Mouse (Mus musculus) intestine, embryonic 14.5 days (tissue): ENCODE results near the gene Kng1. TPM values are rescaled to one million over a fixed set of nuclear protein-coding genes. Genes with fewer than 3 reads are reported as not detected.
"Not testable (repeated sequence)": the region's sequence is repeated elsewhere in the genome, so short reads cannot be mapped to it uniquely, and the experiment has no call there.

Source experiments
- ATAC-seq: fragments of 200-750 bp; cut with Nextera tagmentation; replicated peaks from 2 replicates; pipeline ENCODE4 v1.8.0; 2017; ENCODE audit warnings: low read depth, moderate number of reproducible peaks, moderate TSS enrichment, moderate library complexity; ENCODE audit not compliant: low FRiP score, low TSS enrichment
- DNase-seq: peaks from one replicate; pipeline ENCODE4 v3.0.0-alpha.2; 2018; ENCODE audit warnings: low spot score
- H3K27ac ChIP-seq: fragments of 300-500 bp; sonication (generic); 2 replicates; pipeline ENCODE4 v1.5.1; 2014; ENCODE audit warnings: low read depth, mild to moderate bottlenecking, control low read depth
- H3K27me3 ChIP-seq: fragments of 300-500 bp; sonication (generic); replicated peaks from 2 replicates; pipeline ENCODE4 v1.6.1; 2014; ENCODE audit warnings: low read length, control low read depth; ENCODE audit not compliant: control insufficient read depth, insufficient read depth
- H3K36me3 ChIP-seq: fragments of 300-500 bp; sonication (generic); 2 replicates; pipeline ENCODE4 v1.6.1; 2014; ENCODE audit warnings: low read length, control low read depth; ENCODE audit not compliant: control insufficient read depth, insufficient read depth
- H3K4me1 ChIP-seq: fragments of 300-500 bp; sonication (generic); replicated peaks from 2 replicates; pipeline ENCODE4 v1.6.1; 2014; ENCODE audit warnings: low read length, control low read depth, mixed read lengths; ENCODE audit not compliant: control insufficient read depth, insufficient read depth
- H3K4me2 ChIP-seq: fragments of 300-500 bp; sonication (generic); 2 replicates; pipeline ENCODE4 v1.6.1; 2014; ENCODE audit warnings: low read length
- H3K4me3 ChIP-seq: fragments of 300-500 bp; sonication (generic); 2 replicates; pipeline ENCODE4 v1.5.1; 2014; ENCODE audit warnings: low read depth, low read length, control low read depth, mixed read lengths
- H3K9ac ChIP-seq: fragments of 300-500 bp; sonication (generic); 2 replicates; pipeline ENCODE4 v1.6.1; 2014; ENCODE audit warnings: mild to moderate bottlenecking, low read length
- H3K9me3 ChIP-seq: fragments of 300-500 bp; sonication (generic); 2 replicates; pipeline ENCODE4 v1.6.1; 2016; ENCODE audit warnings: low read length, control low read depth; ENCODE audit not compliant: control insufficient read depth
- WGBS: fragments of 180-500 bp; shearing (Covaris S2); extraction: QIAGEN DNeasy Blood & Tissue Kit; methylation state at CpG from one replicate; pipeline ENCODE4 v1.1.7; 2014; 5-methylcytosine and 5-hydroxymethylcytosine counted together
- polyA plus RNA-seq: library from polyadenylated mRNA; unstranded; fragments of >200 nt; fragmentation: Nextera tagmentation; extraction: Ambion mirVana; gene quantifications from 2 replicates; pipeline ENCODE4 v1.2.1, GENCODE M21; 2014

Kng1 gene
- polyA plus RNA-seq: not detected in 2 replicates

DNA sequence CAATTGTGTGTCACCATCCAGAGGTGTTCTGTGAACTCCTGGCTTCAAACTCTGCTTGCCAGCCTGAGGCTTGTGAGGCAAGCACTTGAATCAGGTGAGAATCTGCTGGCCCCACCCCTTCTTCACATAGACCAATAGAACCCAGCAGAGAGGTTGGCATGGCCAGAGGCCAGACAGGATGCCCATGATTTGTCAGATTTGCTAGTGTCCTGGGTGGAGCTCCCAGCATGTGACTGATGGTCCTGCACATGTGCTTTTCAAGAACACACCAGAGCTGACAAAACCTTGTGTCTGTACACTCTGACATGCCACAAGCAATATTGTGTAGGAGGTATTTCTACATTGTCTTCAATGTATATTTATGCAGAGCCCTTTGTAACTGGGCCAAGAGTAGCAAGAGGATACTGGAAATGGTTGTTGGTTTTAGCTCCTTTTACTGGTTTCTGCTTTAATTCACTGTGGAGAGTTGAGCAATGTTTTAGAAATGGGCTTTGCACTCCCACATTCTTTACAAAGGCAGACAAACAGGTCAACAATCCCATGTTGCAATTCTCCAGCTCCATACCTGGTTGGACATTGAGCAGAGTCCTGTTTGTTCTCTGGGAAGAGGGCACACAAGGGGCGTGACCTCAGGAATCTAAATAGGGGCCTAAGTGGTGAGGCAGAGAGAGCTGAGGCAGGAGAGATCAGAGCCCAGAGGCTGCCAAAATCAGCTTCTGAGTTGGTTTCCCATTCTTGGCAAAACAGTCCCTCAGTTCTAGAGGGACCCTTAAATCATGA lies at the start of gene Kng1:
Kng1 (plus strand) TSS at position 198 of the 780 bp plus-strand sequence.
- H3K4me1 ChIP-seq, H3K27me3 ChIP-seq, H3K4me2 ChIP-seq, H3K27ac ChIP-seq, H3K4me3 ChIP-seq, H3K9ac ChIP-seq, H3K9me3 ChIP-seq, H3K36me3 ChIP-seq, ATAC-seq: not testable (repeated sequence)
- 78% methylated on average over 1 of the region's 1 CpGs for WGBS
- peak; percentile 4 for DNase-seq

DNA sequence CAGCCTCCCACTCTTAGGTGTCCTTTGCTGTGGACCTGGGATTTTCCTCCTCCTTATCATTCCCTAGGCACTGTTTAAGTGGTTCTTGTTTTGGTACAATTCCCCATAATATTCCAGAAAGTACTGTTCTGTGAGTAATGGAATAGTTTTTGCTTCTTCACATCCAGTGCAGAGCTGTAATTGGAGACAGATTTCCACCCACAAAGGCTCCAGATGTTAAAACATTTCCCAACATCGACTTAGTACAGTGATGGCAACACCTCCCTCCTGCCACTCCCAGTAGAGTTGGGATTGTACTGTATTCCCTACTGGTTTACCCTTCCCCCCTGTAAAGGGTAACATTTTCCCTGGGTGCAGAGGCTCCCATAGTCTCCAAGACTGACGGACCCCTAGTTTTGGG lies 43.9 kb upstream of the Kng1 start:
- not testable (repeated sequence) for H3K4me2 ChIP-seq, H3K27ac ChIP-seq, DNase-seq, H3K36me3 ChIP-seq, H3K9me3 ChIP-seq, H3K4me1 ChIP-seq, ATAC-seq, H3K27me3 ChIP-seq, H3K9ac ChIP-seq, H3K4me3 ChIP-seq
- WGBS: 66% methylated on average over 2 of the region's 2 CpGs

DNA sequence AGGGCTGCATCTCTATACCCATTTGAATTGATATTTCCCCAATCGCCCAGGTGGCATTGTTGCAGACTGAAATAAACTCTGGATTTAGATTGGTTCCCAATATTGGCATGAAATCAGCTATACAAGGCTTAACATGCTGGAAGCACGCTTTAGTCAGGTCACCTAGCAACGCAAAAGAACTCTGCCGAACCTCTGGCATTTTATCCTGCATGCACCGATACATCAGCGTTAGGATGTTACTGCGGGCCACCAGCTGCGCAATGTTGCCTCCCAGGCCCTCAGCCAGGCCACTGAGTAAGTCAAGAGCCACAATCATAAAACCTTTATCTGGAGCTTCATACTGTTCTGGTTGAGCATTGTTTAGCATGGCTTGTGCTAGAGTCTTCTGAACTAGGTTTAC lies 43.0 kb upstream of the Kng1 start:
- H3K27ac ChIP-seq, H3K9ac ChIP-seq, H3K4me1 ChIP-seq, ATAC-seq, H3K27me3 ChIP-seq, H3K9me3 ChIP-seq, DNase-seq, H3K36me3 ChIP-seq, H3K4me2 ChIP-seq, H3K4me3 ChIP-seq: not testable (repeated sequence)
- WGBS: 88% methylated on average over 8 of the region's 8 CpGs

DNA sequence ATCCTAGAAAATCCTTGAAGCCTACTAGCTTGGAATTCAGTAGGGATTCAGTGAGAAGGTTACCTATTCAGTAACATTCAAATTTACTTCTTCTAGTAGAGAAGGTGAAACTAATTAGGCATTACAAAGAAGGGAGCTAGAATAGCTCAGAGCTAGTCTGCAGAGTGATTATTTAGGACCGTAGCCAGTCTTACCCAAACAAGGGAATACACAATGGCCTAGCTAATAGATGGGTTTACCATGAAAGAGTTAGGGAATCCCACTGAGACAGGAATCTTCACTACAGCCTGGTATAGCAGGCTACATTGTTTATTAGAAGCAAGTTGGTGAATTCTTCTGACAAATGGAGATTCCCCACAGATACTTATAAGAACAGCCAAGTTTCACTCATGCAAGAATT lies 37.1 kb upstream of the Kng1 start:
- not testable (repeated sequence) for ATAC-seq, H3K9ac ChIP-seq, H3K9me3 ChIP-seq, H3K27me3 ChIP-seq, DNase-seq, H3K36me3 ChIP-seq, H3K4me2 ChIP-seq, H3K27ac ChIP-seq, H3K4me1 ChIP-seq, H3K4me3 ChIP-seq
- WGBS: 45% methylated on average over 1 of the region's 1 CpGs

DNA sequence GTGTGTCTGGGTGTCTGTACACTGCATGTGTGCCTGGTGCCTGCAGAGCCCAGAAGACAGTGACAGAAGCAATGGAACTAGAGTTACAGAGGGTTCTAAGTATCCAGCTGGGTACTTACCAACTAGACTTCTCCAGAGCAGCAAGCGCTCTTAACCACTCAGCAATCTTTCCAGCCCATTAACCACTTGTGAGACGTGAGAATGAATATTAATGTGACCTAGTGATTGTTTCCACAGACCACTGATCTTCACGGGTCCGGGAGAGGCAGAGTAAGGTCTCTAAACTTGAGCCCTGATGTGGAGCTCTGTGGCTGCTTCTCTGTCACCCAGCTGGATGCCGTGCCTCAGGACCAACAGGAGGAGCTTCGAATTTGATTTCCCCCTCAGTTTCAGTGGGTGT lies 32.6 kb upstream of the Kng1 start:
- ATAC-seq: no peak
- Histone ChIP-seq H3K9ac (no peak overlapping the region), H3K4me3 (no peak overlapping the region), H3K9me3 (no peaks in the 10 kb centered on the region), H3K27ac (no peak overlapping the region), H3K36me3 (no peaks in the 10 kb centered on the region), H3K27me3 (no peaks in the 10 kb centered on the region), H3K4me1 (no peaks in the 10 kb centered on the region), H3K4me2 (no peak overlapping the region)
- WGBS: 75% methylated on average over 6 of the region's 6 CpGs
- DNase-seq: no peak

DNA sequence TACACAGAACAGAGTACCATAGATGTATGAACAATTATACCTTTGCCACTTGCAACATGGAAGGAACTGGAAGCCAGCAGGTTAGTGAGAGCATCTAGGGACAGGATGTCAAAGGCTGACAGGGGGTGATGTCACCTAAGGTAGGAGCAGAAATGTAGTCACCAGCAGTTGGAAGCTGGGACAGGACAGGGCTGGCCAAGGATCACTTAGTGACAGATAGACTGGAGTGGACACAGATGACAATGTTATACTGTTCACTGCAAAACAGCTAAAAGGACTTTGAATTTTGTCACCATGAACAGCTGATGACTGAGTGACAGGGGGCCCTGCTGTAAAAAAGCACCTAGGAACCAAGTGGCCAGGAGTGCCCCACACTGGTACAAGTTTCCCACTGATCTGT lies 31.1 kb upstream of the Kng1 start:
- ATAC-seq (no peak), DNase-seq (no peak)
- Histone ChIP-seq H3K27ac (no peak overlapping the region), H3K4me1 (no peaks in the 10 kb centered on the region), H3K9ac (no peak overlapping the region), H3K9me3 (no peaks in the 10 kb centered on the region), H3K4me3 (no peak overlapping the region), H3K4me2 (no peak overlapping the region), H3K27me3 (no peaks in the 10 kb centered on the region), H3K36me3 (no peaks in the 10 kb centered on the region)

DNA sequence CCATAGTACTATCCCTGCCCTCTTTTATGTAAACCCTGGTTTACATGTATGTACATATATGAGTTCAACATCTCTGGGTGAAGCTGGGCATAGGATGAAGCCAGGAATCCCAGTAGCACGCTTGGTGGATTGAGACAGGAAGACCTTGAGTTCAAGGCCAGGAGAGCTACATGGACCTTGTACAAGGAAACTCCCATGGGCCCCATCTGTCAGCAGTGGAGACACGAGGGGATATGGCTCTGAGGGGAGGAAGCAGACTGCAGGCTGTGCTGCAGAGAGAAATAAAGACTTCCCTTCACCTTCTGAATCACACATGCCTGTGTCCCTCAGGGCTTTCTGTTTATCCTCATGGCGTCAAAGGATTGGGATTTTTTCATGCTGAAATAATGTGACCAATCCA lies 30.3 kb upstream of the Kng1 start:
- H3K36me3 ChIP-seq, H3K9me3 ChIP-seq: not testable (repeated sequence)

DNA sequence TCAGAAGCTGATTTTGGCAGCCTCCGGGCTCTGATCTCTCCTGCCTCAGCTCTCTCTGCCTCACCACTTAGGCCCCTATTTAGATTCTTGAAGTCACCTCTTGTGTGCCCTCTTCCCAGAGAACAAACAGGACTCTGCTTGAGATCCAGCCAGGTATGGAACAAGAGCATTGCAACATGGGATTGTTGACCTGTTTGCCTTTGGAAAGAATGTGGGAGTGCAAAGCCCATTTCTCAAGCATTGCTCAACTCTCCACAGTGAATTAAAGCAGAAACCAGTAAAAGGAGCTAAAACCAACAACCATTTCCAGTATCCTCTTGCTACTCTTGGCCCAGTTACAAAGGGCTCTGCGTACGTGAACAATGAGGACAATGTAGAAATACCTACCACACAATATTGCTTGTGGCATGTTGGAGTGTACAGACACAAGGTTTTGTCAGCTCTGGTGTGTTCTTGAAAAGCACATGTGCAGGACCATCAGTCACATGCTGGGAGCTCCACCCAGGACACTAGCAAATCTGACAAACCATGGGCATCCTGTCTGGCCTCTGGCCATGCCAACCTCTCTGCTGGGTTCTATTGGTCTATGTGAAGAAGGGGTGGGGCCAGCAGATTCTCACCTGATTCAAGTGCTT lies 28.6 kb upstream of the Kng1 start, which contains the start of gene Kng2:
Kng2 (minus strand) TSS at position 517 of the 635 bp plus-strand sequence.
- not testable (repeated sequence) for H3K27me3 ChIP-seq, H3K4me2 ChIP-seq, H3K36me3 ChIP-seq, DNase-seq, H3K9ac ChIP-seq, H3K9me3 ChIP-seq, H3K4me3 ChIP-seq, ATAC-seq, H3K4me1 ChIP-seq, H3K27ac ChIP-seq
- 82% methylated on average over 3 of the region's 3 CpGs for WGBS

More for the DNA sequence above, 30.3 kb upstream of the Kng1 start:
- H3K4me3 ChIP-seq, ATAC-seq, H3K4me1 ChIP-seq, H3K4me2 ChIP-seq, DNase-seq, H3K9ac ChIP-seq, H3K27me3 ChIP-seq, H3K27ac ChIP-seq: not testable (repeated sequence)
- WGBS: 27% methylated on average over 3 of the region's 3 CpGs
